Mouse (Mus musculus): ENCODE data around the gene Psmd2. TPM values are rescaled to one million over a fixed set of nuclear protein-coding genes. Genes with fewer than 3 reads are reported as not detected.

The Psmd2 gene
- polyA plus RNA-seq, 1 experiment from 2014 or later = 355 TPM

GRCm38 (mm10) chr16:20671886-20672285 lies 20.4 kb downstream of the Psmd2 start:
- no peak overlapping the region for H3K27ac ChIP-seq
- H3K27me3 ChIP-seq = no peaks in the 10 kb centered on the region
- H3K4me1 ChIP-seq = peaks cover 24% of the 10 kb centered on the region
- no peak overlapping the region for H3K9ac ChIP-seq
- 24% methylated on average over 6 of the region's 6 CpGs for WGBS
- peaks cover 27% of the 10 kb centered on the region for H3K36me3 ChIP-seq
- no peak for ATAC-seq (ENCODE audit: low FRiP score, low read depth)
- peak overlapping the region; percentile 95 for H3K4me3 ChIP-seq
- peak overlapping the region; percentile 99 for H3K4me2 ChIP-seq (replicated peaks)
- no peaks in the 10 kb centered on the region for H3K9me3 ChIP-seq

- 0% methylated on average over 37 of the region's 38 CpGs for WGBS
- Histone ChIP-seq H3K27ac (peak overlapping the region; percentile 94), H3K27me3 (no peaks in the 10 kb centered on the region), H3K4me3 (peak overlapping the region; percentile 95), H3K4me1 (peaks cover 28% of the 10 kb centered on the region), H3K9ac (peak overlapping the region; percentile 98), H3K9me3 (no peaks in the 10 kb centered on the region), H3K4me2 (replicated peaks) (peak overlapping the region; percentile 99), H3K36me3 (peaks cover 33% of the 10 kb centered on the region)
- peak; percentile 97 for ATAC-seq (ENCODE audit: low FRiP score, low read depth)
Measured at GRCm38 (mm10) chr16:20672500-20672902, 21.0 kb downstream of the Psmd2 start.

- Histone ChIP-seq H3K4me1 (peaks cover 29% of the 10 kb centered on the region), H3K36me3 (peaks cover 39% of the 10 kb centered on the region), H3K27me3 (no peaks in the 10 kb centered on the region), H3K27ac (peak overlapping the region; percentile 94), H3K4me3 (peak overlapping the region; percentile 95), H3K9ac (peak overlapping the region; percentile 98), H3K9me3 (no peaks in the 10 kb centered on the region), H3K4me2 (replicated peaks) (peak overlapping the region; percentile 99)
- WGBS = under 1% methylated on average over 36 of the region's 78 CpGs
- no peak; the same call in 1 of the 2 replicates for ATAC-seq (ENCODE audit: low FRiP score, low read depth)
Measured at GRCm38 (mm10) chr16:20672965-20673705, 21.7 kb downstream of the Psmd2 start.

- no peak for ATAC-seq (ENCODE audit: low FRiP score, low read depth)
Measured at GRCm38 (mm10) chr16:20673706-20674303, 22.4 kb downstream of the Psmd2 start.

GRCm38 (mm10) chr16:20675213-20675612 lies 23.8 kb downstream of the Psmd2 start:
- Histone ChIP-seq H3K9me3 (no peaks in the 10 kb centered on the region), H3K4me2 (replicated peaks) (peak overlapping the region; percentile 99), H3K9ac (no peak overlapping the region), H3K4me1 (peaks cover 29% of the 10 kb centered on the region), H3K27me3 (no peaks in the 10 kb centered on the region), H3K4me3 (peak overlapping the region; percentile 95; the same call in 1 of the 2 replicates), H3K36me3 (peaks cover 60% of the 10 kb centered on the region), H3K27ac (no peak overlapping the region)
- WGBS = 91% methylated on average over 6 of the region's 6 CpGs
- no peak for ATAC-seq (ENCODE audit: low FRiP score, low read depth)

More at GRCm38 (mm10) chr16:20673706-20674303, 22.4 kb downstream of the Psmd2 start:
- Histone ChIP-seq H3K27me3 (no peaks in the 10 kb centered on the region), H3K9me3 (no peaks in the 10 kb centered on the region), H3K9ac (peak overlapping the region; percentile 98), H3K4me1 (peaks cover 29% of the 10 kb centered on the region), H3K36me3 (peaks cover 46% of the 10 kb centered on the region), H3K27ac (peak overlapping the region; percentile 94), H3K4me3 (peak overlapping the region; percentile 95), H3K4me2 (replicated peaks) (peak overlapping the region; percentile 99)
- WGBS = 9% methylated on average over 14 of the region's 14 CpGs

- H3K4me3 ChIP-seq = no peak overlapping the region
- no peak overlapping the region for H3K4me2 ChIP-seq (replicated peaks)
- ATAC-seq (ENCODE audit: low FRiP score, low read depth) = no peak
- H3K36me3 ChIP-seq = peaks cover 75% of the 10 kb centered on the region
- 67% methylated on average over 4 of the region's 4 CpGs for WGBS
- no peak overlapping the region for H3K27ac ChIP-seq
- no peak overlapping the region for H3K9ac ChIP-seq
- no peaks in the 10 kb centered on the region for H3K27me3 ChIP-seq
- peaks cover 27% of the 10 kb centered on the region for H3K4me1 ChIP-seq
- no peaks in the 10 kb centered on the region for H3K9me3 ChIP-seq
Measured at GRCm38 (mm10) chr16:20676702-20677101, 25.2 kb downstream of the Psmd2 start.

GRCm38 (mm10) chr16:20677380-20677779 lies 25.9 kb downstream of the Psmd2 start:
- H3K9ac ChIP-seq = no peak overlapping the region
- H3K36me3 ChIP-seq = peaks cover 82% of the 10 kb centered on the region
- no peak overlapping the region for H3K4me3 ChIP-seq
- peaks cover 23% of the 10 kb centered on the region for H3K4me1 ChIP-seq
- H3K9me3 ChIP-seq = no peaks in the 10 kb centered on the region
- ATAC-seq (ENCODE audit: low FRiP score, low read depth) = no peak
- no peak overlapping the region for H3K4me2 ChIP-seq (replicated peaks)
- no peaks in the 10 kb centered on the region for H3K27me3 ChIP-seq
- no peak overlapping the region for H3K27ac ChIP-seq
- WGBS = 80% methylated on average over 5 of the region's 5 CpGs

- no peak overlapping the region for H3K4me2 ChIP-seq (replicated peaks)
- H3K9me3 ChIP-seq = no peaks in the 10 kb centered on the region
- no peak for ATAC-seq (ENCODE audit: low FRiP score, low read depth)
- H3K4me1 ChIP-seq = peaks cover 23% of the 10 kb centered on the region
- no peak overlapping the region for H3K27ac ChIP-seq
- 88% methylated on average over 10 of the region's 10 CpGs for WGBS
- no peaks in the 10 kb centered on the region for H3K27me3 ChIP-seq
- peaks cover 89% of the 10 kb centered on the region for H3K36me3 ChIP-seq
- H3K4me3 ChIP-seq = no peak overlapping the region
- no peak overlapping the region for H3K9ac ChIP-seq
Measured at GRCm38 (mm10) chr16:20677974-20678675, 26.7 kb downstream of the Psmd2 start.

GRCm38 (mm10) chr16:20690774-20691173 lies 39.3 kb downstream of the Psmd2 start:
- WGBS = 87% methylated on average over 3 of the region's 3 CpGs
- no peak overlapping the region for H3K4me2 ChIP-seq (replicated peaks)
- H3K9ac ChIP-seq = no peak overlapping the region
- H3K9me3 ChIP-seq = no peaks in the 10 kb centered on the region
- H3K4me3 ChIP-seq = no peak overlapping the region
- peaks cover 31% of the 10 kb centered on the region for H3K4me1 ChIP-seq
- ATAC-seq (ENCODE audit: low FRiP score, low read depth) = no peak
- peaks cover 67% of the 10 kb centered on the region for H3K36me3 ChIP-seq
- H3K27ac ChIP-seq = no peak overlapping the region
- no peaks in the 10 kb centered on the region for H3K27me3 ChIP-seq

- H3K27me3 ChIP-seq = no peaks in the 10 kb centered on the region
- peaks cover 58% of the 10 kb centered on the region for H3K36me3 ChIP-seq
- no peaks in the 10 kb centered on the region for H3K9me3 ChIP-seq
- no peak overlapping the region for H3K9ac ChIP-seq
- H3K4me3 ChIP-seq = no peak overlapping the region
- peaks cover 39% of the 10 kb centered on the region for H3K4me1 ChIP-seq
- no peak overlapping the region for H3K27ac ChIP-seq
- WGBS = 52% methylated on average over 1 of the region's 1 CpGs
- ATAC-seq (ENCODE audit: low FRiP score, low read depth) = no peak
- no peak overlapping the region for H3K4me2 ChIP-seq (replicated peaks)
Measured at GRCm38 (mm10) chr16:20691617-20692016, 40.2 kb downstream of the Psmd2 start.

- H3K4me3 ChIP-seq = 0 out of 2 replicates have a peak overlapping the region, but pooled peaks have one; percentile 62
- H3K9me3 ChIP-seq = no peaks in the 10 kb centered on the region
- 39% methylated on average over 16 of the region's 16 CpGs for WGBS
- no peak for ATAC-seq (ENCODE audit: low FRiP score, low read depth)
- peaks cover 50% of the 10 kb centered on the region for H3K36me3 ChIP-seq
- H3K4me2 ChIP-seq (replicated peaks) = peak overlapping the region; percentile 77
- no peaks in the 10 kb centered on the region for H3K27me3 ChIP-seq
- H3K4me1 ChIP-seq = peaks cover 40% of the 10 kb centered on the region
- no peak overlapping the region for H3K9ac ChIP-seq
- peak overlapping the region; percentile 83; the same call in 1 of the 2 replicates for H3K27ac ChIP-seq
Measured at GRCm38 (mm10) chr16:20692241-20692965, 41.0 kb downstream of the Psmd2 start.
